Mouse (Mus musculus): Measurements from ENCODE around the gene 4930556J24Rik. TPM values are rescaled to one million over a fixed set of nuclear protein-coding genes. Genes with fewer than 3 reads are reported as not detected.

4930556J24Rik gene
- polyA plus RNA-seq, 1 experiment = 0.07 TPM

- Histone ChIP-seq H3K79me2 (ENCODE audit: control insufficient read depth, insufficient read depth) (no peaks in the 10 kb centered on the region), H3K36me3 (ENCODE audit: control insufficient read depth, insufficient read depth) (peaks cover 47% of the 10 kb centered on the region), H3K27me3 (ENCODE audit: control insufficient read depth, insufficient read depth, insufficient read length) (no peaks in the 10 kb centered on the region), H3K79me3 (ENCODE audit: low read depth) (no peaks in the 10 kb centered on the region), H3ac (ENCODE audit: control insufficient read depth, insufficient read length, low read depth) (no peak overlapping the region), H3K4me3 (ENCODE audit: insufficient read depth, poor library complexity, severe bottlenecking) (no peak overlapping the region)
- no peak for TF ChIP-seq MAX (IDR thresholded peaks at IDR 0.05)
- TF ChIP-seq CEBPB (IDR thresholded peaks at IDR 0.05; ENCODE audit: low read depth) = no peak
- TF ChIP-seq MYOD1 (IDR thresholded peaks at IDR 0.05; ENCODE audit: control insufficient read depth, insufficient read length, low read depth) = no peak
- TF ChIP-seq MYOG (IDR thresholded peaks at IDR 0.05; ENCODE audit: control insufficient read depth, extremely low read depth, insufficient read length) = no peak
- no peak for TF ChIP-seq USF1 (IDR thresholded peaks at IDR 0.05; ENCODE audit: low read depth)
- TF ChIP-seq FOSL1 (IDR thresholded peaks at IDR 0.05; ENCODE audit: insufficient read depth, low read length, poor library complexity, severe bottlenecking) = no peak
- no peak for TF ChIP-seq CTCF (IDR thresholded peaks at IDR 0.05; ENCODE audit: control insufficient read depth, insufficient read depth, insufficient read length)
These were observed 6.0 kb upstream of the 4930556J24Rik start for GRCm38 (mm10) chr11:3982275-3983209.

GRCm38 (mm10) chr11:3981536-3981935, 5.0 kb upstream of the 4930556J24Rik start:
- Histone ChIP-seq H3K79me2 (ENCODE audit: control insufficient read depth, insufficient read depth) (no peaks in the 10 kb centered on the region), H3K36me3 (ENCODE audit: control insufficient read depth, insufficient read depth) (peaks cover 57% of the 10 kb centered on the region), H3K4me3 (ENCODE audit: insufficient read depth, poor library complexity, severe bottlenecking) (no peak overlapping the region), H3K27me3 (ENCODE audit: control insufficient read depth, insufficient read depth, insufficient read length) (no peaks in the 10 kb centered on the region), H3K79me3 (ENCODE audit: low read depth) (no peaks in the 10 kb centered on the region), H3ac (ENCODE audit: control insufficient read depth, insufficient read length, low read depth) (no peak overlapping the region)
- TF ChIP-seq FOSL1 (IDR thresholded peaks at IDR 0.05; ENCODE audit: insufficient read depth, low read length, poor library complexity, severe bottlenecking) (no peak), USF1 (IDR thresholded peaks at IDR 0.05; ENCODE audit: low read depth) (no peak), MYOD1 (IDR thresholded peaks at IDR 0.05; ENCODE audit: control insufficient read depth, insufficient read length, low read depth) (no peak), MYOG (IDR thresholded peaks at IDR 0.05; ENCODE audit: control insufficient read depth, extremely low read depth, insufficient read length) (no peak), CEBPB (IDR thresholded peaks at IDR 0.05; ENCODE audit: low read depth) (no peak), MAX (IDR thresholded peaks at IDR 0.05) (no peak), CTCF (IDR thresholded peaks at IDR 0.05; ENCODE audit: control insufficient read depth, insufficient read depth, insufficient read length) (no peak)

- Histone ChIP-seq H3K79me2 (ENCODE audit: control insufficient read depth, insufficient read depth) (no peaks in the 10 kb centered on the region), H3K4me3 (ENCODE audit: insufficient read depth, poor library complexity, severe bottlenecking) (no peak overlapping the region), H3K27me3 (ENCODE audit: control insufficient read depth, insufficient read depth, insufficient read length) (no peaks in the 10 kb centered on the region), H3K79me3 (ENCODE audit: low read depth) (no peaks in the 10 kb centered on the region), H3ac (ENCODE audit: control insufficient read depth, insufficient read length, low read depth) (no peak overlapping the region), H3K36me3 (ENCODE audit: control insufficient read depth, insufficient read depth) (peaks cover 88% of the 10 kb centered on the region)
- TF ChIP-seq CEBPB (IDR thresholded peaks at IDR 0.05; ENCODE audit: low read depth) = no peak
- TF ChIP-seq CTCF (IDR thresholded peaks at IDR 0.05; ENCODE audit: control insufficient read depth, insufficient read depth, insufficient read length) = no peak
- TF ChIP-seq FOSL1 (IDR thresholded peaks at IDR 0.05; ENCODE audit: insufficient read depth, low read length, poor library complexity, severe bottlenecking) = no peak
- TF ChIP-seq MYOG (IDR thresholded peaks at IDR 0.05; ENCODE audit: control insufficient read depth, extremely low read depth, insufficient read length) = no peak
- no peak for TF ChIP-seq USF1 (IDR thresholded peaks at IDR 0.05; ENCODE audit: low read depth)
- TF ChIP-seq MYOD1 (IDR thresholded peaks at IDR 0.05; ENCODE audit: control insufficient read depth, insufficient read length, low read depth) = no peak
- no peak for TF ChIP-seq MAX (IDR thresholded peaks at IDR 0.05)
These were observed 1.8 kb upstream of the 4930556J24Rik start for GRCm38 (mm10) chr11:3978421-3978820.

GRCm38 (mm10) chr11:3974311-3974710, 2.3 kb downstream of the 4930556J24Rik start:
- no peaks in the 10 kb centered on the region for H3K27me3 ChIP-seq (ENCODE audit: control insufficient read depth, insufficient read depth, insufficient read length)
- no peak overlapping the region for H3ac ChIP-seq (ENCODE audit: control insufficient read depth, insufficient read length, low read depth)
- H3K79me3 ChIP-seq (ENCODE audit: low read depth) = no peaks in the 10 kb centered on the region
- peaks cover 5% of the 10 kb centered on the region for H3K79me2 ChIP-seq (ENCODE audit: control insufficient read depth, insufficient read depth)
- peaks cover 99% of the 10 kb centered on the region for H3K36me3 ChIP-seq (ENCODE audit: control insufficient read depth, insufficient read depth)
- no peak for TF ChIP-seq MYOG (IDR thresholded peaks at IDR 0.05; ENCODE audit: control insufficient read depth, extremely low read depth, insufficient read length)
- no peak for TF ChIP-seq CTCF (IDR thresholded peaks at IDR 0.05; ENCODE audit: control insufficient read depth, insufficient read depth, insufficient read length)
- no peak for TF ChIP-seq USF1 (IDR thresholded peaks at IDR 0.05; ENCODE audit: low read depth)
- TF ChIP-seq FOSL1 (IDR thresholded peaks at IDR 0.05; ENCODE audit: insufficient read depth, low read length, poor library complexity, severe bottlenecking) = no peak
- no peak for TF ChIP-seq MAX (IDR thresholded peaks at IDR 0.05)
- TF ChIP-seq CEBPB (IDR thresholded peaks at IDR 0.05; ENCODE audit: low read depth) = no peak
- no peak for TF ChIP-seq MYOD1 (IDR thresholded peaks at IDR 0.05; ENCODE audit: control insufficient read depth, insufficient read length, low read depth)
- no peak overlapping the region for H3K4me3 ChIP-seq (ENCODE audit: insufficient read depth, poor library complexity, severe bottlenecking)

- Histone ChIP-seq H3ac (ENCODE audit: control insufficient read depth, insufficient read length, low read depth) (no peak overlapping the region), H3K36me3 (ENCODE audit: control insufficient read depth, insufficient read depth) (peaks cover 99% of the 10 kb centered on the region)
These were observed 3.5 kb downstream of the 4930556J24Rik start for GRCm38 (mm10) chr11:3973081-3973480.

More at GRCm38 (mm10) chr11:3973081-3973480, 3.5 kb downstream of the 4930556J24Rik start:
- H3K27me3 ChIP-seq (ENCODE audit: control insufficient read depth, insufficient read depth, insufficient read length) = no peaks in the 10 kb centered on the region
- no peak for TF ChIP-seq MYOG (IDR thresholded peaks at IDR 0.05; ENCODE audit: control insufficient read depth, extremely low read depth, insufficient read length)
- TF ChIP-seq USF1 (IDR thresholded peaks at IDR 0.05; ENCODE audit: low read depth) = no peak
- H3K4me3 ChIP-seq (ENCODE audit: insufficient read depth, poor library complexity, severe bottlenecking) = no peak overlapping the region
- peaks cover 11% of the 10 kb centered on the region for H3K79me2 ChIP-seq (ENCODE audit: control insufficient read depth, insufficient read depth)
- peaks cover 3% of the 10 kb centered on the region for H3K79me3 ChIP-seq (ENCODE audit: low read depth)

All from C2C12 (cell line).